Mouse (Mus musculus) thymus, postnatal 14 days (tissue): ENCODE measurements at regions not wholly inside any gene's neighbourhood (a gene's known extent, or its start where the extent isn't known, plus 50 kb on each side); places are given as distances from the start of the nearest gene placed in this dataset.

ENCODE experiments used
- DNase-seq: peaks from one replicate; pipeline ENCODE4 v3.0.0; 2021

DNA sequence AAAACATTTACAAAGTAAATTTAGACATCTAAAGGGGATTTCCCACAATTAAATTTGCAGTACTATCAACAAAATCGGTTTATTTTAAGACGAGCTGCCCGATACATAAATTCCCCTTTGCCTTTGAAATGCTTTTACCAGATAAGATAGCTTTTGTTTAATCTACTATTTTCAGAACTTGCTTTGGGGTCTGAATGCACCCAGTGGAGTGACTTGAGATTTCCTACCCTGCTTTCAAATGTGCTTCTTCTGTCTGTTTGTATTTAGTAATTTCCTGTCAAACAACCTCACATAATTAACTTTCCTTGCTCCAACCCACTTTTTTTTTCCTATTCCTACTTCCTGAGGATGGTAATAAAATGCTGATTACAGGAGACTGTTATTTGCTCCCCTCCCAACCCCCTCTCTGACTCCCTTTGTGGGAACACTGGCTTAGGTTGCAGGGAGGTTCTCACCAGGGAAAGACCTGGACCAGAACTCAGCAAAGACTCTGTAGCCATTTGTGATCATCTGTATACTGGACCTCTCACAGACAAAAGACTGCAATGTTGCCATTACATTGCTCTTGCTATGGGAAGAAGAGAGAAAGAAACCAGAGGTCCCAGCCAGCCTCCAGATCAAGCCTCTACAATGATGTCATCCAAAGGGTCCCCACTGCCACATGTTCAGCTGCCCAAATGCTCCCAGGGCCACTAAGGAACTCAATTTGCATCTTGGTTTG lies 318.1 kb downstream of the Sox4 start:
- DNase-seq: no peak

DNA sequence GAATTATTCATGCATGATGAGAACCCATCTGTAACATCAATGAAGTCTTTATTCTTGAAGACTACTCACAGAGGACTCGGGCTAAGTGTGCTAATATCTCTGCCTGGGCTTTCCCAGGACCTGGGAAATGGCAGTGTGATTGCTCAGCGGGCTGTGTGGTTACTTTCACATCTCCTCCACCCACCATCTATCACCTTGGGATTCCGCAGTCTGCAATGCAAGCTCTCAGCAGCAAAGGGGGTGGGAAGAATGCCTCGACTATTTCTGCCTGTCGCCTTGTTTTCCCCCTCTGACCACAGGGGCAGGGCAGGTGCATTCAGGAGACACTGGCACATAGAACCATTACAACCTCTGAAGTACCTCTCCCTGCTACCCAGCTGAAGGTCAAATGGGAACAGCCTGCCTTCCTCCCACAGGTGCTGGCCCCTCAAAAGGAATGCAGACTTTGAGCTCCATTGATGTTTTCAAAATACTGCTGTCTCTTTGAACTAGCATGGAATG lies 319.9 kb downstream of the Sox4 start:
- DNase-seq: no peak

DNA sequence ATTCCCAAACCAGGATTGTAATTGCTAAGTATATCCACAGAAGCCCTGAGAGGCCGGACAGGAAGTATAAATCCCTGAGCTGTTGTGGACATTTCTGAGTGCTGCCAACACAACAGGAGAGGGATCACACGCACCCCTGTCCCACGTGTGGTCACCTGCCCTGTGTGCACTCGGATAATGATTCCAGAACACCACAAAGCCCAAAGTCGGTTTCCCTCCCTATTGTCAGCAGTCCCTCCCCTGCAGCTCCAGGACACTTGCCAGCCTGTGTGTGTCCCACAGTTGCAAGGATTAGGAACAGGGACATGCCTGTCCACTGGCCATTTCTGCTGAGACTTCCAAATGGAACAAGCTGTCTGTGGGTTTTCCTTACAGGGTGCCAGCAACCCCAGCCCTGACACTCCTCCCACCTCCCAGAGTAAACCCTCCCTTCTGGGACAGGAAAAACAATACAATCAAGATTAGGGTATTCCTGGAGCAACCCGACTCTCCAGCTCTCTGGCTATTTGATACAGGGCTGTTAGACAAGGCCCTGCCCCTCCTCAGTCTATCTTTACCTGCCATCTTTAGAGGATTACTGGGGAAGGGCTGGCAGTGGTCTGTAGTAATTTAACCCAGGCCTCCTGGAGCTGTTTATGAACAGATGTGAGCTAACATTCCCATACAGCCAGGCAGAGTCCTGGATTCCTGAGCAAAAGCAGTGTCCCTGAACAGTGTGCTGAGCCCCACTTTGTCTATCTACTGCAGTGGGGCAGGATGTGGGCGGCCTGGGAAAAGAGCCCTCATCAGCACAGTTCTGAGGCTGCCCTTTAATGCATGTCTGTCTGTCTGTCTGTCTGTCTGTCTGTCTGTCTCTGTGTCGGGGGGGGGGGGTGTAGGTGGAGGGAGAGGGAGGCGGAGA lies 323.8 kb downstream of the Sox4 start:
- no peak for DNase-seq

GRCm38 (mm10) chr13:28628751-28629150 lies 324.8 kb downstream of the Sox4 start:
- no peak for DNase-seq

GRCm38 (mm10) chr13:28618961-28619360 lies 334.6 kb downstream of the Sox4 start:
- DNase-seq: no peak

DNA sequence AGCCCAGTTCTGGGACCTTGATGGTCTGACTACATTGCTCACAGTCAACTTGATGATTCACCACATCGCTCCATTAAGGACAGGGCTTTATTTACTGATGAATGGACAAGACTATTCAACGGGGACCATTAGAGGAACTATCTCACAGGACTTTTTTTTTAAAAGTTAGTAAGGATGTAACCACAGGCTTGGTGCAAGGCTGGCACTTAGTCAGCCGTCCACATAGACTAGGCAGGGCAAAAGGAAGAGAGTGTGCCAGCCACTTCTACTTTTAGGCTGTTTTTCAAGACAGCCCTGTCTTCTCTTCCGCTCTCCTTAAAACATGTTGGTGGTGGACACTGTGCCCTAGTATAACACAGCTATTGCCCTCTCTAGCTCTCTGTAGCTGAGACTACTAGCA lies 336.0 kb downstream of the Sox4 start:
- no peak for DNase-seq

GRCm38 (mm10) chr13:28616645-28617381 lies 336.7 kb downstream of the Sox4 start:
- DNase-seq: no peak

DNA sequence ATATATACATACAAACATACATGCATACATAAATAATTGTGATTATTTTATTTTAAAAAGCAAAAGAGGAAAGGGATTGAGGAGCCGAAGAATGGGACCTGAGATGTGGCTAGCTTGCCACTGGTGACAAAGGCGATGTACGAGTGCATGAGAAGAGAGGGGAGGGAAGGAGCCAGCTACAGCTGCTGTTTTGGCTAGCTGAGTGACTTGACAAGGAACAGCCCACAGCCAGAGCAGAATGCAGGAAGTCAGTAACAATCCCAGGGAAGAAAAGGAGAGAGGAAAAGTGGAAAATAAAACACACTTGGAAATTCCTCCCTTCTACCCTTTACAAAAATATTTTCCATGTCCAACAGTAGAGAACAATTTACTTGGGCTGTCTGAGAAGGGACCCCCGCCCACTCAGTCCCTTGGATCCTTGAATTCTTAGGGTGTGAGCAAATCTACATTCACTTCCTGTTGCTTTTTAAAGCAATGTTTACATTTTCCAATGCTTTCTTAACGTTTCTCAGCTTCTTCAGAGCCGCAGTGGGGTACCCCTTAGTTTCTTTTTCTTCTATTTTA lies 345.9 kb downstream of the Sox4 start:
- no peak for DNase-seq

- no peak for DNase-seq
These were observed 346.9 kb downstream of the Sox4 start for GRCm38 (mm10) chr13:28606651-28607050.

DNA sequence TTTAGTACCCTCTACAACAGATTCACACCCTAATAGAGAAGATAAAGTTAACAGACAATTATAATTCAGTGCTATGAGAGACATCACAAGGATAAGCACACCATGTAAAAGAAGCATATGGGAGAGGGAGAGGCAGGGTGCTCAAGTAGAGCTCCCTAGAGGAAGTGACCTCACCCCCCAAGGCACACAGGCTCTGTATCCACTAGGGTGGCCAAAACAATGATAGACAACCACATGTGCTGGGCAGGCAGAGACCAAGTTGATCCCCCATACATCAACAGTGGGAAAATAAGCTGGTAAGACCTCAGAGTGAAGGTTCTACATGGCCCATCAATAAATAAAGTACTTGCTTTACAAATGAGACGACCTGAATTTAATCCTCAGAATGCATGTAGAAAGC lies 347.7 kb downstream of the Sox4 start:
- no peak for DNase-seq

DNA sequence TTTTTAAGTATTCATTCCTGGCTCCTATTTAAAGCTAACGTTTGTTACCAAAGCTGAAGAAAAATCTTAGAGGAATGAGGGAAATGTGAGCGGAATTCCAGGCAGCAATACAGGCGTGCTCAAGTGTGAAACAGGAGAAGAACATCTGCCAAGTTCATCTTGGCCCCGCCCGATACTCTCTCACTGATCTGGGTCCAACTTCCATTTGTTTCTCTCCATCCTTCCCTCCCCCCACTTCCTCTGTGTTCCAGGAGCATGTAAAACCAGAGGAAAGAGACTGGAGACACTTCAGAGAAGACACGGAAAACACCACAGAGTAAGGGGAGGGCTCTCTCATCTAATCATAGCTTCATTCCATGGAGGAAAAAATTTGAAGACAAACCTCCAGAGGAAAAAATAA lies 346.7 kb downstream of the Gm11361 start:
- DNase-seq: no peak

DNA sequence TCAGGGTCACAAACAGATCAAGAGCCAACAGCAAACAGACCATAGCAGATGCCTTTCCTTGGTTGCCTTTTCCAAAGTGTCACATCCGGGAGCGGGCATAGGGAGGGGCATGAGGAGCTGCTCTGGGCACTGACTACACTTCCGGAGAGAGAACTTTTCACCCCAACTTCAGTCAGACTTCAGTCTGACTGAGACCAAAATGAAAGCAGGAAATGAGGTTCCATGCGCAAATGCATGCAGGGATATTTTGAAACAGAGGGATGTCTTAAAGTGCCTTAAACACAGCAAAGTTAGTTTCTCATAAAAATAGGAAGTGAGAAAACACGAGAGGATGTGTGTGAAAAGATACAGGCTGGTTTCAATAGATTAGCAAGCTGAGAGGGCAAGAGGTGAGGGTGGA lies 343.5 kb downstream of the Gm11361 start:
- DNase-seq: peak; percentile 56

DNA sequence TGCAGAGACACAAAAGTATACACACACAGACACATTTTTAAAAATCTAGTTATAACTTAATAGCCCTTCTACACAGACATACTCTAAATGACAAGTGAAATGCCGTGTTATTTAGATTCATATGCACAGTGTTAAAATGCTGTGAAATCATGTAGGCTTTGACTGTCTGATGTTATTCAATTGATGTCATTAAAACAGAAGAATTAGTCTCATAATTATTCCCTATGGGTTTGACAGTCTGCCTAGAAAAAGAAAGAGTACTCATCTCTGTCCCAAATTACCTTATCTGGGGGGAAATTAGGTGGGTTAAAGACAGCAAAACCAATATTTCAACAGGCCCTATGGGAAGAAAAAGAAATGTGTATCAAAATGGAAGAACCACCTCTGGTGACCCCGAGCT lies 339.0 kb downstream of the Gm11361 start:
- no peak for DNase-seq

- no peak for DNase-seq
These were observed 334.8 kb downstream of the Gm11361 start for GRCm38 (mm10) chr13:28592176-28592575.

DNA sequence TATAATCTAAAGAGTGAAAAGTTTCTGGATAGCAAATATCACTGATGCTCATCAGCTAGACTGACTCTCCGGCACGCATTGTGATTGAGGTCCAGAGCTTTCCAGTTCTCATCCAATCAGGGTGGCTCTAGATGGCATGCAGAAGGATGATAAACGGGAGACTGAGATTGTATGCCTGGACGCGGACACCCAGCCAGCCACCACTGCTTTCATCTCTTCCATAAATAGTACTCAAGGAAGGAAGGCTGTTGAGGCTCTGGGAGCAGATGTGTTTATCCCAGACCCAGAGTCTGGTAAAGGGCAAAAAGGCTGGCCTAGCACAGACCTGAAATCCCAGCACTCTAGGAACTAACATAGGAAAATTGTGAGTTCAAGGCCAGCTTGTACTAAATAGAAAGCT lies 330.6 kb downstream of the Gm11361 start:
- no peak for DNase-seq

GRCm38 (mm10) chr13:28586693-28587092 lies 329.4 kb downstream of the Gm11361 start:
- DNase-seq: no peak

GRCm38 (mm10) chr13:28586140-28586539 lies 328.8 kb downstream of the Gm11361 start:
- DNase-seq: no peak

DNA sequence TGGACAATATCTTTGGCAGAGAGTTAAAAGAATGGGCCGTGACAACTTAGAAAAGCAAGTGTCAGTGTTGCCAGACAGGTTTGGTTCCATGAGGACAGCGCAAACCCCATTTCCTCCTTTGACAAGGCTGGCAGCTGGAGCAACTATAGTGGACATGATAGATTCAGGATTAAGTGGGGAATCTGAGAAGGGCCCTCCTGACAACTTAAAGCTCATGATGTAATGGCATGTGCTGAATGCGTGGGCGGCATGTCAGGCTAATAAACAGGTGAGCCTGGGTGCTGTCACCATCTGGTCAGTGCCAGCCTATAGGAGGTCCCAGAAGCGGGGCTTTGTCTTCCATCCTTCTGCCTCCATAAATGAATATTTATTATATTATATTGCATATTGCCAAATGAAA lies 326.3 kb downstream of the Gm11361 start:
- DNase-seq: no peak

DNA sequence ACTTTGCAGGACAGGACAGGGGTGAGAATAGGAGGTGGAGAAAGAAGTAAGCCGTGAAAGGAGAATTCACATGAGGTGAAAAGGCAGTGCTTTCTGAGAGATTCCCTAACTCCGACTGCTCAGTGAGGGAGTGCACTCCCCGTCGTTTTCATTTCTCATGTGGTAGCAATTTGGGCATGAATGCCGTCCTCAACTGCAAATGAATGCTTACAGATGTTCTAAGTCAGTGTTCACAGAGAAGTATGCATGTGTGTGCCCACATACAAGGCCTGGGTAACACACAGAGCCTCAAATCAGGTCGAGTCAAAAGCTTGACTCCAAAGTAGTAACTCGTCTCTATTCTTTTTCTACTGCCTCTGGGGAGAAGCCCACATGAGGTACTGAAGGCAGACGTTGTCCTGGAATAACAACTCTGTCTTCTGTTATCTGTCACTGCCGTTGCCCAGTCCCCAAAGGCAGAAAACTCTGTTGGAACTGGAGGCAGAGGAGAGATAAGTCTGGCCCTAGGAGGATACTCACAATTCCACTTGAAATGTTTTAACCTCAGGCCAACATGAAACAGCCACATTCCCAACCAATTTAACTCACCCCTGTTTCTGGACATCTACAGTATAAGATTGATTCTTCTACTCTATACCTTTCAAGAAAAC lies 318.0 kb downstream of the Gm11361 start:
- DNase-seq: no peak

DNA sequence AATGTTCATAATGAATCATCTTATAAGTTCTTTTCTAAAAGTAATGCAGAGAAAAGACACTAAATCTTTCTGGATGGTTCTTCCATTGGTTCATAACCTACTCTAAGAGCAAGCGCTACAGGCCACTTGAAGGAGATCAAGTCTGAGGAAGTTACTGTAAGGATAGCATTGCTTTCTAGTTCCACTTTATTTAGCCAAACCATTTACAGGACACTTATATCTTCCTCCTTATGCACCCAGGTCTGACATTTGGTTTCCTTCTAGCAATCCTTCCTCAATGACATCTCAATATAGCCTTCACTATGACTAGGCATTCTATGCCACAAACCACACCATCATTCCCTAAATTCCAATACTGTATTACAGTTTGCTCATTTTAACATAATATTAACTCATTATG lies 316.0 kb downstream of the Gm11361 start:
- DNase-seq: no peak

DNA sequence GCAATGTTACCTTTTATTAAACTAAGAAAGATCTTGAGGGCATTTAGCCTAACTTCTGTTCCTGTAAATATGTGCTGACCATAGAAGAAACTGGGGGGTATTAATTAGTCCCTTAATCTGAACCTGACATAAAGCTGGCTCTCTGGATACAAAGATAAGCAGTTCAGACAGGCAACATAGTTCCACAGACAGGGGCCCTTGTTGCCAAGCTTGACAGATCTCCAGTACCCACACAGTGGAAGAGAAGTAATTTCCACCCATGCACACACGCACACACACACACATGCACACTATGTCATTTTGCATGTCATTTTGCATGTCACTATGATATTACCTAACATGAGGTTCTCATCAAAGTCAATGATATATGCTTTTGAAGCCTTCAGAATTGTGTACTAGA lies 315.1 kb downstream of the Gm11361 start:
- no peak for DNase-seq

- peak; percentile 32 for DNase-seq
These were observed 314.4 kb downstream of the Gm11361 start for GRCm38 (mm10) chr13:28571716-28572115.

DNA sequence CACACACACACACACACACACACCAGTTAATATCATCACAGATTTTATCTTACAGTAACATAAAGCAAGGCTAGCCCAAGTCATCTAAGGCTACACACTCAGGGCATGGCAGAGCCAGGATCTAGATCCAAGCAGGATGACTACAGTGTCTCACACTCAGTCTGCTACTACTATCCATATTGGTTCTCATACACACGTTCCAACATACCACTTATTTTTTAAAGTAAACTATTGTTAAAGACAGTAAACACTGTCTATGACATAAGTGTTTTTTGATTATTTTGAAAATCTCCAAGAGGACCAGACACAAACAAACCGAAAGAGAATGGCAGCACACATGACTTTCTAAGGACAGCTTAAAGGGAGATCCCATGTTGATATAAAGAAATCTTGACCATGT lies 306.3 kb downstream of the Gm11361 start:
- DNase-seq: no peak
